Mouse (Mus musculus) spleen, adult 2 months (tissue): ENCODE results near the gene Cebpa.

Source experiments
- CTCF ChIP-seq: fragments of 200-500 bp; IDR thresholded peaks from 2 replicates; pipeline ENCODE4 v1.5.1; 2011; ENCODE audit warnings: mild to moderate bottlenecking, inconsistent platforms; ENCODE audit not compliant: insufficient read depth, insufficient read length, insufficient replicate concordance; ENCODE audit errors: extremely low read depth
- POLR2A ChIP-seq: fragments of 200-500 bp; IDR thresholded peaks from 2 replicates; pipeline ENCODE4 v1.6.1; 2011; ENCODE audit warnings: low read depth, low read length, inconsistent platforms

DNA sequence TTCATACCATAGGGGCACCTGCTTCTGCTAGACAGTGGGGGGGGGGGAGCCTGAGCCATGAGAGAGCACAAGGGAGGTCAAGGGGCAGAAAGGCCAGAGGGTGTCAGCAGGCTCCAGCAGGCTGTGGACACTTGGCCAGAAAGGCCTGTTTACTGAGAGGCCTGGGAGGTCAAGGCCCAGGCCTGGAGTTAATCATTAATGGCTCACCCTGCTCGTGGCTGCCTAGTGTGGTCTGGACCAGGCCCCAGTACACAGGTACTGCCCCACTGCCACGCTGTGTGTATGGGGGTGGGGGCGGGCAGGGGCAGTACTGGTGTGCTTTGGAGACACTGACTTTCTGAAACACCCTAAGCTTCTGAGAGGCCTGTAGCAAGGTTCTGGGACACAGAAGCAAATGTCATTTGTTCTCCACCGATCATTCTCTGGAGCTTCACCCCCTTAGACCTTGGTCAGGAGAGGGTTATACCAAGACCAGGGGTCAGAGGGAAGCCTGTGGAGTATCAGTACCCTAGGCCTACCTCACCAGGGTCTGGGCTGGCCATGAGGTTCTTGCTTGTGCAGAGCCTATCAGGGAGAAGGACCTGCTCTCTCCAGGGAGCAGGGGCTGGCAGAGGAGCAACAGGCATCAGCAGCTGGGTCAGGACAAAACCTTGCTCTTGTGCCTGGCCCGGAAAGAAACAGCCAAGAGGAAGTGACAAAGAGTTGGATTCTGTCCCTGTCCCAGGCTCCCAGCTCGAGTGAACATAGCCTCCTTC is 24.9 kb downstream of the Cebpa start:
- TF ChIP-seq CTCF (no peak), POLR2A (no peak)
